Mouse (Mus musculus): ENCODE results near the gene Calhm3. TPM values are rescaled to one million over a fixed set of nuclear protein-coding genes. Genes with fewer than 3 reads are reported as not detected.

Calhm3 gene
- total and polyA plus RNA-seq, 3 experiments = not detected

DNA sequence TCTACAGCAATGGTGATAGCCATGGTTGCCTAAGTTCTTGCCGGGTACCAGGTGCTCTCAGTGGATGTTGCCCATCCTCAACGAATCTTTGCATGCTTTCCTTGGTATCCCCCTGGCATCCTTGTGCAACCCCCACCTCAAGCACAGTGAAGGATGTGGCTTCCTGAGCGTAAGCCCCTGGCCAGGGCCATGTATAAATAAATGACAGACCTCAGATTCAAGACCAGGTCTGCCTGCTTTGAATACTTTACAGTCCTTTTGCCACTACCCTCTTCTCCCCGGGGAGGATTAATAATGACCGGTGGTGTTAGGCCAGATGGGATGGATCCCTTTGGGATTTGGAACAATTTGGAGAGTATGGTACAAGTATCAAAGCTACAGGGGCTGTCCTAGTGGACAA, 21.4 kb downstream of the Calhm3 start:
- WGBS = 81% methylated on average over 5 of the region's 5 CpGs
- Histone ChIP-seq H3K79me2 (replicated peaks; ENCODE audit: control insufficient read depth, insufficient read depth, low read length) (no peaks in the 10 kb centered on the region), H3K36me3 (ENCODE audit: control insufficient read depth, insufficient read depth, low read length) (no peaks in the 10 kb centered on the region), H3K9ac (ENCODE audit: low read depth, low read length) (no peak overlapping the region), H3K4me1 (ENCODE audit: control insufficient read depth, insufficient read depth, low read length) (peaks cover 7% of the 10 kb centered on the region), H3K27ac (peak overlapping the region; percentile 93; the same call in 1 of the 2 replicates), H3K4me3 (no peak overlapping the region), H3K27me3 (ENCODE audit: control insufficient read depth, insufficient read depth, low read length) (no peaks in the 10 kb centered on the region)
- TF ChIP-seq CTCF (IDR thresholded peaks at IDR 0.05) = no peak
- TF ChIP-seq POLR2A (IDR thresholded peaks at IDR 0.05; ENCODE audit: insufficient read depth, low read depth, low read length) = no peak
- TF ChIP-seq EP300 (IDR thresholded peaks at IDR 0.05; ENCODE audit: insufficient read depth, low read depth, low read length) = no peak
- intact Hi-C loops (cut with DNase I) = loop anchor here (2.0 kb wide), 2 partner anchors 13 to 445 kb away; no protein-coding TSS in a partner anchor
- DNase-seq = no peak

DNA sequence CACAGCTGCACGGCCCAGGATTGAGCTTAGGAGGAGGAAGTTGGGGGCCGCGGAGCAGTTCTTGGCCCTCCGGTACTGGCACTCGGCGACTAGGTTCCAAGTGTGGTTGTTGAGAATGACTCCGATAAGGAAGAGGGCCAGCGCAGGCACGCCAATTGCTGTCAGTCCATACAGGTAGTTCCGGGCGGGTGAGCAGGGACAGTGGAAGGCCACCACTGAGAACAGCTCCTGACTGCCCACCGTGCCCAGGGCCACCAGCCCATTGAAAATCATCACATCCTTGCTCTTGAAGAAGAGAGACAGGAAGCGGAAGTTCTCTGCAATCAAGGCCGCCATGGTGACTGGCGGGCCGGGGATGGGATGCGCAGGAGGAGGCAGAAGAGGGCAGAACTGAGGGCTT, 22.0 kb downstream of the Calhm3 start:
- Histone ChIP-seq H3K4me3 (no peak overlapping the region), H3K79me2 (replicated peaks; ENCODE audit: control insufficient read depth, insufficient read depth, low read length) (no peaks in the 10 kb centered on the region), H3K27me3 (ENCODE audit: control insufficient read depth, insufficient read depth, low read length) (no peaks in the 10 kb centered on the region), H3K4me1 (ENCODE audit: control insufficient read depth, insufficient read depth, low read length) (peaks cover 7% of the 10 kb centered on the region), H3K27ac (no peak overlapping the region), H3K36me3 (ENCODE audit: control insufficient read depth, insufficient read depth, low read length) (no peaks in the 10 kb centered on the region), H3K9ac (ENCODE audit: low read depth, low read length) (no peak overlapping the region)
- intact Hi-C loops (cut with DNase I) = no loop called here
- DNase-seq = no peak
- TF ChIP-seq EP300 (IDR thresholded peaks at IDR 0.05; ENCODE audit: insufficient read depth, low read depth, low read length) (no peak), CTCF (IDR thresholded peaks at IDR 0.05) (no peak), POLR2A (IDR thresholded peaks at IDR 0.05; ENCODE audit: insufficient read depth, low read depth, low read length) (no peak)
- WGBS = 92% methylated on average over 17 of the region's 17 CpGs

DNA sequence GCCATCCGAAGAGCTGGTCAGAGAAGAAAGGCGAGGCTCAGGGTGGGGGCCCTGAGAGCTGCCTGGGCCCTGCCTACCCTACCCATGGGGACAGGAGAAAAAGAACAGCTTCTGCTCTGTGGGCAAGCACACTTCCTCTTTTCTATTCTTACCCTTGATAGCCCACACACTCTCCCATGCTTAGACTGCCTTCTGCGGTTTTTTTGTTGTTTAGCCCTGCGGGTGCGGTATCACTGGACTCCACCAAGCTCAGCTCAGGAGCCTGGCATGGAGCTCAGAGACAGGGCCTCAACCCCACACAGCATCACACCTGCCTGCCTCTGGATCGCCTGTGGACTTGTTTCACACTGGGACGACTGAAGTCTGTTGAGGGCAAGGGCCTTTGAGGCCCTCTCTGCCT, 24.4 kb downstream of the Calhm3 start:
- intact Hi-C loops (cut with DNase I) = no loop called here
- no peak overlapping the region for H3K9ac ChIP-seq (ENCODE audit: low read depth, low read length)
- DNase-seq = peak in 1 of 2 experiments; percentile 54
- no peak overlapping the region for H3K4me3 ChIP-seq
- H3K79me2 ChIP-seq (replicated peaks; ENCODE audit: control insufficient read depth, insufficient read depth, low read length) = no peaks in the 10 kb centered on the region
- H3K27me3 ChIP-seq (ENCODE audit: control insufficient read depth, insufficient read depth, low read length) = no peaks in the 10 kb centered on the region
- H3K4me1 ChIP-seq (ENCODE audit: control insufficient read depth, insufficient read depth, low read length) = peaks cover 4% of the 10 kb centered on the region
- TF ChIP-seq POLR2A (IDR thresholded peaks at IDR 0.05; ENCODE audit: insufficient read depth, low read depth, low read length) (no peak), EP300 (IDR thresholded peaks at IDR 0.05; ENCODE audit: insufficient read depth, low read depth, low read length) (no peak), CTCF (IDR thresholded peaks at IDR 0.05) (no peak)
- WGBS = 85% methylated on average over 7 of the region's 7 CpGs
- H3K36me3 ChIP-seq (ENCODE audit: control insufficient read depth, insufficient read depth, low read length) = no peaks in the 10 kb centered on the region
- no peak overlapping the region for H3K27ac ChIP-seq

DNA sequence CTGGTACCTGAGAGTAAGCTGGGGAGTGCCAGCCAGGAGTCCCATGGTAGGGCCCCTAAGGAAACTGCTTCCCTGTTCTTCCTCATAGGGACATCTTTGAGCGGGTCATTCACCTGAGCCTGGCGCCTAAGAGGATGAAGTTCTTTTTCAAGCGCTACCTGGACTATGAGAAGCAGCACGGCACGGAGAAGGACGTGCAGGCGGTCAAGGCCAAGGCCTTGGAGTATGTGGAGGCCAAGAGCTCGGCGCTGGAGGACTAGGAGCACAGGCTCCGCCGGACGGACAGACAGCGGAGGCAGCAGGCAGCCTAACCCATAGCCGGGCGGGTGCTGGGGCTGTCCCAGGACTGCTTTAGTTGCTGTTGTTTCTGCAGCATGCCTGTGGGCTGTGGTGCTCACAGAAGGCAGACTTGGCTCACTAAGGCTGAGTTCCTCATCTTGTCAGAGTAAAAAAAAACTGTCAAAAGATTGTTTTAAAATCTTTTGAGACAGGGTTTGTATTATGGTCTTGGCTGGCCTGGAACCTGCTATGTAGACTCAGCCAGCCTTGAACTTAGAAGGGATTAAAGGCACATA, 26.9 kb downstream of the Calhm3 start:
- WGBS = 95% methylated on average over 15 of the region's 15 CpGs
- no peaks in the 10 kb centered on the region; the same call in 1 of the 2 replicates for H3K4me1 ChIP-seq (ENCODE audit: control insufficient read depth, insufficient read depth, low read length)
- no peak for TF ChIP-seq POLR2A (IDR thresholded peaks at IDR 0.05; ENCODE audit: insufficient read depth, low read depth, low read length)
- no peak for TF ChIP-seq EP300 (IDR thresholded peaks at IDR 0.05; ENCODE audit: insufficient read depth, low read depth, low read length)
- TF ChIP-seq CTCF (IDR thresholded peaks at IDR 0.05) = no peak

DNA sequence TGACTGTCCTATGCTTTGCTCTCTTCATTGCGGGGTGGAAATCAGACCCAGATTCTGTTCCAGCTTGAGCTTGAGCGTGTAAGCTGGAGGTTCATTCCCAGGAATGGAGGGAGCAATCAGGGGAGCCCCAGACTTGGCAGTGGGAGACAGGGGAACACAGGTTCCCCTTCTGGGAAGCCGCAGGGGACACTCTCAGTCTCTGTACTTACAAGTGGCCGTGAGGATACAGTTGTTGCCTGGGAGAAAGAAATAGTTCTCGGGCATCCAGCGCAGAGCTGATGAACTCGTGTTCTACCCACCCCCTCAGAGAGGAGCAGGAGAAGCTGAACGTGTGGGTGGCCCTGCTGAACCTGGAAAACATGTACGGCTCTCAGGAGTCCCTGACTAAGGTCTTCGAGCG, 28.7 kb downstream of the Calhm3 start:
- TF ChIP-seq EP300 (IDR thresholded peaks at IDR 0.05; ENCODE audit: insufficient read depth, low read depth, low read length) (no peak), POLR2A (IDR thresholded peaks at IDR 0.05; ENCODE audit: insufficient read depth, low read depth, low read length) (no peak), CTCF (IDR thresholded peaks at IDR 0.05) (no peak)
- intact Hi-C loops (cut with DNase I) = no loop called here
- Histone ChIP-seq H3K27me3 (ENCODE audit: control insufficient read depth, insufficient read depth, low read length) (no peaks in the 10 kb centered on the region), H3K36me3 (ENCODE audit: control insufficient read depth, insufficient read depth, low read length) (no peaks in the 10 kb centered on the region), H3K4me1 (ENCODE audit: control insufficient read depth, insufficient read depth, low read length) (no peaks in the 10 kb centered on the region; the same call in 1 of the 2 replicates), H3K79me2 (replicated peaks; ENCODE audit: control insufficient read depth, insufficient read depth, low read length) (no peaks in the 10 kb centered on the region), H3K4me3 (no peak overlapping the region), H3K9ac (ENCODE audit: low read depth, low read length) (no peak overlapping the region), H3K27ac (no peak overlapping the region)
- DNase-seq = no peak
- WGBS = 90% methylated on average over 11 of the region's 11 CpGs

More for the DNA sequence above, 26.9 kb downstream of the Calhm3 start:
- Histone ChIP-seq H3K27me3 (ENCODE audit: control insufficient read depth, insufficient read depth, low read length) (no peaks in the 10 kb centered on the region), H3K79me2 (replicated peaks; ENCODE audit: control insufficient read depth, insufficient read depth, low read length) (no peaks in the 10 kb centered on the region), H3K9ac (ENCODE audit: low read depth, low read length) (no peak overlapping the region), H3K4me3 (no peak overlapping the region), H3K36me3 (ENCODE audit: control insufficient read depth, insufficient read depth, low read length) (no peaks in the 10 kb centered on the region), H3K27ac (no peak overlapping the region)
- intact Hi-C loops (cut with DNase I) = no loop called here
- no peak for DNase-seq

DNA sequence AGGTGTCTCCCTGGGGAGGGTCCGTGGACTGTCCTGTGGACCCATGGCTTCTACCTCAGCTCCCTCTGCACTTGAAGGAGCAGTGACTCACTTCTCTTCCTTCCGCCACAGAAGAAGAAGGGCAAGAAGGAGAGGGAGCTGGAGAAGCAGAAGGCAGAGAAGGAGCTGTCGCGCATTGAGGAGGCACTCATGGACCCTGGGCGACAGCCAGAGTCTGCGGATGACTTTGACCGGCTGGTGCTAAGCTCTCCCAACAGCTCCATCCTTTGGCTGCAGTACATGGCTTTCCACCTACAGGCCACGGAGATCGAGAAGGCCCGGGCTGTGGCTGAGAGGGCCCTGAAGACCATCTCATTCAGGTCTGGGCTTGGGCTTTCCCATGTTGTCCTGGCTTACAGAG, 29.4 kb downstream of the Calhm3 start:
- intact Hi-C loops (cut with DNase I) = no loop called here
- Histone ChIP-seq H3K36me3 (ENCODE audit: control insufficient read depth, insufficient read depth, low read length) (no peaks in the 10 kb centered on the region), H3K79me2 (replicated peaks; ENCODE audit: control insufficient read depth, insufficient read depth, low read length) (no peaks in the 10 kb centered on the region), H3K9ac (ENCODE audit: low read depth, low read length) (no peak overlapping the region), H3K27ac (no peak overlapping the region), H3K4me1 (ENCODE audit: control insufficient read depth, insufficient read depth, low read length) (no peaks in the 10 kb centered on the region; the same call in 1 of the 2 replicates), H3K4me3 (no peak overlapping the region), H3K27me3 (ENCODE audit: control insufficient read depth, insufficient read depth, low read length) (no peaks in the 10 kb centered on the region)
- TF ChIP-seq POLR2A (IDR thresholded peaks at IDR 0.05; ENCODE audit: insufficient read depth, low read depth, low read length) (no peak), EP300 (IDR thresholded peaks at IDR 0.05; ENCODE audit: insufficient read depth, low read depth, low read length) (no peak), CTCF (IDR thresholded peaks at IDR 0.05) (no peak)
- 91% methylated on average over 10 of the region's 10 CpGs for WGBS
- no peak for DNase-seq

Data from heart, adult 2 months (tissue).